Mouse (Mus musculus): ENCODE measurements around the gene Slc8b1. TPM values are rescaled to one million over a fixed set of nuclear protein-coding genes. Genes with fewer than 3 reads are reported as not detected.

Gene Slc8b1
- polyA plus RNA-seq, 1 experiment from 2014 or later, result 13.4 TPM

- ATAC-seq (no peak), DNase-seq (ENCODE audit: low read depth, low spot score) (no peak)
- in situ Hi-C loops (cut with MboI; ENCODE audit: low pct_unique_long_range_greater_than_20kb), result no loop called here
- ChIA-PET CTCF (interaction anchor here (1.0 kb wide), 1 partner anchor 12 kb away, joined by 3 read pairs; no protein-coding TSS in a partner anchor), POLR2A (no interaction called here)
- H3K27me3 ChIP-seq, result peaks cover 4% of the 10 kb centered on the region
- TF ChIP-seq CTCF (IDR thresholded peaks at IDR 0.05), result no peak
These were observed 35.1 kb upstream of the Slc8b1 start for GRCm38 (mm10) chr5:120475861-120476260.

- peaks cover 4% of the 10 kb centered on the region for H3K27me3 ChIP-seq
- TF ChIP-seq CTCF (IDR thresholded peaks at IDR 0.05), result no peak
- in situ Hi-C loops (cut with MboI; ENCODE audit: low pct_unique_long_range_greater_than_20kb), result no loop called here
- ChIA-PET POLR2A (no interaction called here), CTCF (interaction anchor here (1.0 kb wide), 1 partner anchor 12 kb away, joined by 3 read pairs; no protein-coding TSS in a partner anchor)
- ATAC-seq (no peak), DNase-seq (ENCODE audit: low read depth, low spot score) (no peak)
These were observed 34.7 kb upstream of the Slc8b1 start, which contains the start of gene Sds for GRCm38 (mm10) chr5:120476296-120476695. Gene Sds (plus strand): TSS chr5:120476526.

- POLR2A ChIA-PET, result interaction anchor here (0.8 kb wide), 1 partner anchor 9 kb away, joined by 3 read pairs; no protein-coding TSS in a partner anchor
- in situ Hi-C loops (cut with MboI; ENCODE audit: low pct_unique_long_range_greater_than_20kb), result no loop called here
- no peak for DNase-seq (ENCODE audit: low read depth, low spot score)
These were observed 33.0 kb upstream of the Slc8b1 start for GRCm38 (mm10) chr5:120477993-120478392.

GRCm38 (mm10) chr5:120479538-120479937 lies 31.4 kb upstream of the Slc8b1 start:
- in situ Hi-C loops (cut with MboI; ENCODE audit: low pct_unique_long_range_greater_than_20kb), result no loop called here
- DNase-seq (ENCODE audit: low read depth, low spot score) (no peak), ATAC-seq (no peak)
- ChIA-PET CTCF (interaction anchor here (0.8 to 1.3 kb wide), 4 partner anchors 9 to 127 kb away, joined by 3 to 4 read pairs (median 3); no protein-coding TSS in a partner anchor), POLR2A (interaction anchor here (0.6 kb wide), 1 partner anchor 11 kb away, joined by 5 read pairs; no protein-coding TSS in a partner anchor)
- TF ChIP-seq CTCF (IDR thresholded peaks at IDR 0.05), result no peak
- H3K27me3 ChIP-seq, result no peaks in the 10 kb centered on the region

More at GRCm38 (mm10) chr5:120477993-120478392, 33.0 kb upstream of the Slc8b1 start:
- no peak for TF ChIP-seq CTCF (IDR thresholded peaks at IDR 0.05)
- CTCF ChIA-PET, result no interaction called here
- no peaks in the 10 kb centered on the region for H3K27me3 ChIP-seq
- no peak for ATAC-seq

GRCm38 (mm10) chr5:120481205-120481604 lies 29.8 kb upstream of the Slc8b1 start:
- ChIA-PET CTCF (no interaction called here), POLR2A (interaction anchor here (1.2 kb wide), 1 partner anchor 15 kb away, joined by 3 read pairs; no protein-coding TSS in a partner anchor)
- ATAC-seq, result no peak
- in situ Hi-C loops (cut with MboI; ENCODE audit: low pct_unique_long_range_greater_than_20kb), result no loop called here
- TF ChIP-seq CTCF (IDR thresholded peaks at IDR 0.05), result no peak
- DNase-seq (ENCODE audit: low read depth, low spot score), result no peak
- no peaks in the 10 kb centered on the region for H3K27me3 ChIP-seq

GRCm38 (mm10) chr5:120483399-120483798 lies 27.6 kb upstream of the Slc8b1 start:
- no peak for TF ChIP-seq CTCF (IDR thresholded peaks at IDR 0.05)
- no peak for DNase-seq (ENCODE audit: low read depth, low spot score)
- in situ Hi-C loops (cut with MboI; ENCODE audit: low pct_unique_long_range_greater_than_20kb), result no loop called here
- H3K27me3 ChIP-seq, result no peaks in the 10 kb centered on the region
- ChIA-PET CTCF (interaction anchor here (1.0 to 1.8 kb wide), 2 partner anchors 9 to 122 kb away, joined by 3 to 6 read pairs; no protein-coding TSS in a partner anchor), POLR2A (interaction anchor here (0.6 to 0.7 kb wide), 2 partner anchors 12 to 78 kb away, joined by 3 read pairs; no protein-coding TSS in a partner anchor)
- ATAC-seq, result no peak

- no peak for DNase-seq (ENCODE audit: low read depth, low spot score)
- POLR2A ChIA-PET, result no interaction called here
- no peak for TF ChIP-seq CTCF (IDR thresholded peaks at IDR 0.05)
- in situ Hi-C loops (cut with MboI; ENCODE audit: low pct_unique_long_range_greater_than_20kb), result no loop called here
- CTCF ChIA-PET, result no interaction called here
- no peak for ATAC-seq
- H3K27me3 ChIP-seq, result no peaks in the 10 kb centered on the region
These were observed 23.1 kb upstream of the Slc8b1 start for GRCm38 (mm10) chr5:120487844-120488243.

- DNase-seq (ENCODE audit: low read depth, low spot score) (no peak), ATAC-seq (no peak)
- H3K27me3 ChIP-seq, result no peaks in the 10 kb centered on the region
- CTCF ChIA-PET, result no interaction called here
- in situ Hi-C loops (cut with MboI; ENCODE audit: low pct_unique_long_range_greater_than_20kb), result no loop called here
- TF ChIP-seq CTCF (IDR thresholded peaks at IDR 0.05), result no peak
- POLR2A ChIA-PET, result interaction anchor here (0.6 kb wide), 1 partner anchor 12 kb away, joined by 5 read pairs; no protein-coding TSS in a partner anchor
These were observed 20.2 kb upstream of the Slc8b1 start for GRCm38 (mm10) chr5:120490679-120491192.

- no peak for DNase-seq (ENCODE audit: low read depth, low spot score)
- POLR2A ChIA-PET, result no interaction called here
- ATAC-seq, result no peak
- in situ Hi-C loops (cut with MboI; ENCODE audit: low pct_unique_long_range_greater_than_20kb), result no loop called here
- CTCF ChIA-PET, result no interaction called here
- no peaks in the 10 kb centered on the region for H3K27me3 ChIP-seq
- TF ChIP-seq CTCF (IDR thresholded peaks at IDR 0.05), result no peak
These were observed 18.5 kb upstream of the Slc8b1 start for GRCm38 (mm10) chr5:120492437-120492836.

- CTCF ChIA-PET, result interaction anchor here (2.5 kb wide), 1 partner anchor 112 kb away, joined by 13 read pairs; no protein-coding TSS in a partner anchor
- in situ Hi-C loops (cut with MboI; ENCODE audit: low pct_unique_long_range_greater_than_20kb), result no loop called here
These were observed 17.5 kb upstream of the Slc8b1 start for GRCm38 (mm10) chr5:120493440-120493839.

GRCm38 (mm10) chr5:120493873-120494395 lies 17.0 kb upstream of the Slc8b1 start:
- POLR2A ChIA-PET, result no interaction called here
- in situ Hi-C loops (cut with MboI; ENCODE audit: low pct_unique_long_range_greater_than_20kb), result no loop called here
- CTCF ChIA-PET, result interaction anchor here (2.5 to 3.1 kb wide), 2 partner anchors 27 to 111 kb away, joined by 9 to 13 read pairs; no protein-coding TSS in a partner anchor
- TF ChIP-seq CTCF (IDR thresholded peaks at IDR 0.05), result no peak
- H3K27me3 ChIP-seq, result no peaks in the 10 kb centered on the region
- ATAC-seq (no peak), DNase-seq (ENCODE audit: low read depth, low spot score) (no peak)

More at GRCm38 (mm10) chr5:120493440-120493839, 17.5 kb upstream of the Slc8b1 start:
- POLR2A ChIA-PET, result no interaction called here
- ATAC-seq, result no peak
- H3K27me3 ChIP-seq, result no peaks in the 10 kb centered on the region
- no peak for DNase-seq (ENCODE audit: low read depth, low spot score)
- no peak for TF ChIP-seq CTCF (IDR thresholded peaks at IDR 0.05)
